Mouse (Mus musculus) brown adipose tissue, adult 24 weeks (tissue): ENCODE data around the gene Olfr958. TPM values are rescaled to one million over a fixed set of nuclear protein-coding genes. Genes with fewer than 3 reads are reported as not detected.

ENCODE experiments used
- H3K27ac ChIP-seq: fragments of 200-500 bp; replicated peaks from 2 replicates; pipeline ENCODE4 v1.5.1; 2012; ENCODE audit warnings: low read depth, mild to moderate bottlenecking, low read length
- H3K4me1 ChIP-seq: fragments of 200-500 bp; 2 replicates; pipeline ENCODE4 v1.6.1; 2012; ENCODE audit warnings: low read length, mixed read lengths; ENCODE audit not compliant: control insufficient read depth, insufficient read depth, insufficient read length
- H3K4me3 ChIP-seq: fragments of 200-500 bp; 2 replicates; pipeline ENCODE4 v1.5.1; 2012; ENCODE audit warnings: low read depth, mild to moderate bottlenecking, low read length, moderate library complexity; ENCODE audit not compliant: insufficient read depth
- polyA plus RNA-seq: library from polyadenylated mRNA; stranded (reverse); fragments of >200 nt; gene quantifications from 2 replicates; pipeline ENCODE4 v1.2.4, GENCODE M21; 2012; ENCODE audit not compliant: missing spikeins, insufficient read depth, insufficient read length

The Olfr958 gene
- not detected in 2 replicates for polyA plus RNA-seq

DNA sequence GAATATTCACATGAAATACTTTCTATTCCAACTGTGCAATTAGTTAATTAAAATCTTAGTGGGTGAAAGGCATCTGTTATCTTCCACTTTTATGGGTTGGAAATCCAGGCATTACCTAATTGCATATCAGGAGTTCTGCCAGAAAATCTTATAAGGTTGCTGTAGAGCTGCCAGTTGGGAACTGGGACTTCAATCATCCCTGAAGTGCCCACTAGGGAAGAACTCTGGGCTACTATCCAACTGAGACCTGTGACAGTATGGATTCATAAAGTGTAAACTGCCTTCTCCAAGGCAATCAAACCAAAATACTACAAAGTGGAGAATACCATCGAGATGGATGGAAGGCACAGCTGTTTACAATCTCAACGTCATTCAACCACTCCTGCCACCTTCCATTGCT is at the start of gene Olfr958:
Gene Olfr958 (minus strand): TSS at position 109 of the 400 bp plus-strand sequence.
- Histone ChIP-seq H3K4me1 (no peaks in the 10 kb centered on the region), H3K4me3 (no peak within 1 kb of the TSS), H3K27ac (no peak within 1 kb of the TSS)

DNA sequence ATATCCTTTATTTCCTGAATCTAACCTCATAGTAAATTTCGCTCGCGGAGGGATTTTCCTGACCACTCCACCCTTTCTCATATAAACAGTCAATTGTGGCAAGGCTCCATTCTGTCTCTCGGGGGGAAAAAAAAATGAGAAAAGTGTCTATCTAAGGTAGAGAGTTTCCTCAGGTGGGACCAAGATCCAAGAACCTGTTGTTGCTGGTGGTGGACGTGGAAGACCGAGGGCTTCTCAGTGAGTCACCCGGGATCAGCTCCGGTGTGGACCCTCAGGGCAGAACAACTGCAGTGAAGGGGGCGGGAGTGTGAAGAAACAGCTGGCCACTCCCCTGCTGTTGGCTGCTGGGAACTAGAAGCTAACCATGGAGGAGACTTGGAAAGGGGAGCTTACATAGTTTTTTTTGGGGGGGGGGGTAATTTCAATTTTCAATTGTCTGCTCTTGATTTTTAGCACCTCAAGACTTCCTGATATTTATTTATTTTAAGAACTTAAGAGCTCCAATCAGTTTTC is 49.5 kb upstream of the Olfr958 start:
- Histone ChIP-seq H3K4me3 (no peak overlapping the region), H3K27ac (no peak overlapping the region), H3K4me1 (no peaks in the 10 kb centered on the region)

DNA sequence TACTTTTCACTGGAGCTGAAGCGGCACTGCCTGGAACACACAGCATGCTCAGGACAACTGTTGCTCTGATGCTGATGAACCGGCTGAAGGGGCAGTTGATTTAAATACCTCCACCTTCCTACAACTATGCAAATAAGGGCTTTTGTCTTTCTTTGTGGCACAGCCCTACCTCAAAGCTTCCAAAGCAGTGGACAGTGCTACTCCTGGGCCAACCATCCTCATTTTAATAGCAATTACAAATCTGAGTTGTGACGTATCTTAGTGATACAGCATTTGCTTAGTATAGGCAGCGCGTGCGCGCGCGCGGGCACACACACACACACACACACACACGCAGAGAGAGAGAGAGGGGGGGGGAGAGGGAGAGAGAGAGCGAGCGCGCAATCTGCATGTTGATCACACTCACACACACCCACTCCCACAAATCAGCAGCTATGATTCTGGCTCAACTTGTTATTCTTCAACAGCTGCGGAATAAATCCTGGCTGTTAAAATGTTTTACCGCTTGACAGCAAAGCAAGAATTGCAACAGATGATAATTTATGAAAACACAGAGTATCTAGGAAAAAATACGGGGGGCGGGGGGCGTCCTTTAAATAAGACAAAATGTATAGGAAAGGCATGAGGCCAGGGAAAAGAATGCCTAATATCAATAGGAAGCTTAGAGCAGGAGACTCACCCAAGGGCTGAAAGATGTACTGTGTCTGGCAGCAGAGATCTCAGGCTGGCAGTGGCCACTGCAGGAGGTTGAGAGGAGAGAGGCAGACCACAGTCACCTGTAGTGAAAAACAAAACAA is 48.9 kb upstream of the Olfr958 start:
- no peaks in the 10 kb centered on the region for H3K4me1 ChIP-seq
- H3K27ac ChIP-seq: no peak overlapping the region
- H3K4me3 ChIP-seq: no peak overlapping the region

DNA sequence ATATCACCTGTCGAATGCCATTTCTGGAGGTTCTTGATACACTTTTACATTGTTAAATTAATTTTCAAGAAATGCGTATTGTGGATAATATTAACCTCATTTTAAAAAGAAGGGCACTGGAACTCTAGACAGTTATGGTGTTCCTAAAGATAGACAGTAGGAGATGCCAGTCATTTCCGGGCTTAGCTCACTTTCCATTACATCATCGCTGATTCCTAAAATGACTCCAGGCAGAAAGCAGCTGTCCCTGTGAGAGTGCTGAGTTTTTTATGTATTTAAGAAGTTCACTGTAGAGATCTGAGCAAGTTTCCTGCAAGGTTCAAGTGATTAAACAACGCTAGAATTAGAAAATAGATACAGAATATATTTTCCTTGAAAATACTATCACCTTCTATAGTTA is 23.2 kb upstream of the Olfr958 start:
- Histone ChIP-seq H3K4me1 (no peaks in the 10 kb centered on the region), H3K27ac (no peak overlapping the region), H3K4me3 (no peak overlapping the region)

DNA sequence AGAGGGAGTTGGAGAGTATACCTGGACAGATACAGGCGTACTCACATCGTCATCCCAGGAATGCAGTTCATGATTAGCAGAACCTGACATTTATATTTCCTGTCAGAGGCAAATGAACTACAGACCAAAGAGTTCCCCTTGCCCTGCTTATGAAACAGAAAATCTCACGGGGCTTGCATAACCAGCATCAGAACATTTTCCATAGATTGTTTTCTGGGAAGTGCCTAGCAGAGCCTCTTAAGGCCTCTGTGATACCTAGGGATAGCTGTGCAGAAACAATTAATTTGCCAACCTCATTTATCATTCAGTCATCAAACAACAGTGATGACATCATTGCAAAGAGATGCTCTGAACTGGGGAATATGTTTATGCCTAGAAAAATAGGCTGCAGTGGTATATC is 21.6 kb upstream of the Olfr958 start, which contains the start of gene Olfr959:
Gene Olfr959 (minus strand): TSS at position 101 of the 400 bp plus-strand sequence.
- H3K4me3 ChIP-seq: no peak within 1 kb of the TSS
- H3K4me1 ChIP-seq: no peaks in the 10 kb centered on the region
- H3K27ac ChIP-seq: no peak within 1 kb of the TSS

DNA sequence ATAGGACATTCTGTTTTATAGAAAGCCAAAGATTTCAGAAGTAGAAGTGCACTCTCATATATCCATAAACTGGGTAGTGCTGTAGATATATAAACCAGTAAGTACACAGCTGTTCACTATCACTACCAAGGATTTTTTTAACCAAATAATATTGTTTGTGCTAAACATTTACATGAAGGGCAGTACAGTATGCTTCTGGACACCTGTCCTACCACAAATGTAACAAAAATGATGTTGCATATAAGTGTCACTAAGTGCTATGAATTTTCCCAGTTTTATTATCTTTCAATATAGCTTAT is 4.4 kb upstream of the Olfr958 start:
- Histone ChIP-seq H3K4me3 (no peak overlapping the region), H3K27ac (no peak overlapping the region), H3K4me1 (no peaks in the 10 kb centered on the region)

DNA sequence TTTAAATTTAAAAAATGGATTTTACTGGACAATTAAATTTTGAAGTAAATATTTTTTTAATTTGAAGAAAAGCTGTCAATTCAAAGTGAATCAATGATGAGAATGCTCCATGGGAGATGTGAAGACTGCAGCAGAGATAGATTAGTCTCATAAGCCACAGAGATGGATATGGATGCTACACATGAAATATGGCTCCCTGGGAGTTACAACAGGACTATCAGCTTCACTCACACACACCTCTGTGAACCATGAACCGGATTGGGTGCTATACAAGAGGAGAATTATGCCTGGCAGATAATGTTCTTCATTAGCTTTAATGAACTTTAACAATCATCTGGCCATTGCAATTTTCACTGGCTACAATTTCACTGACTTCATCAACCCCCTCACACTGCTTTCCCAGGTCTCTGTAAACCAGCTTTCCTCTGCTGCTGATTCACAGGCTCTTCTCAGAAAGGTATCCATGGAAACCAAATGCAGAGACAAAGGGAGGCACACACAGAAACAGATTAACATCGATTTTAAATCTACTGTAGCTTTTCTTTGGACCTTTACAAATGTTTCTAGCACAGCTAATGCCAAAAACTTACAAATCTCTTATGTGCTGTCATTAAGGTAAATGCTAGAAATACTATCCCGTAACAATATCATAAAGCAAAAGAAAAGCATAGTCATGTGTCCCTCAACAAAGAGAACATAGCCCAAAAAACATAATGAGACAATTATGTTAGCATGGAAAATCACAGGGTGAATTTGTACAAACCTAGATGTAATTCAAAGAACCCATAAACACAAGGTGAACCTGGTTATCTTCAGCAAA is 3.9 kb upstream of the Olfr958 start:
- H3K27ac ChIP-seq: no peak overlapping the region
- H3K4me3 ChIP-seq: no peak overlapping the region
- no peaks in the 10 kb centered on the region for H3K4me1 ChIP-seq

DNA sequence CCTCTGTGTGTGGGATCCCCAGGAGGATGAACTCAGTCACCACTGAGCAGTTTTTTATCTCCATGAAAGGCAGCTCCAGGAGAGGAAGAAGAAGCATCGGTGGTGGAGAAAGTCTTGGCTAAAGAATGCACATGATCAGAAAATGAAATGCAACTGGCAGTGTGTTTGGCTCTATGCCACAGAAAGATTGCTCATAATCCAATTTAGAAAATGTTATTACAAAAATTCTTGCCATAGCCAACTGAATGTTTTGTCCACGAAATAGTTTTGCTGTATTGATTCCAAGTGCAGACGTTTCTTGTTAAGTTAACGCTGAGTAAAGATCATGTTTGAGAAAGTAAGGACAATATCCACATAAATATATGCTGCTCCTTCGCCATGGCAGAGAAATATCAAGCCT is 3.0 kb downstream of the Olfr958 start:
- H3K4me1 ChIP-seq: no peaks in the 10 kb centered on the region
- H3K4me3 ChIP-seq: no peak overlapping the region
- no peak overlapping the region for H3K27ac ChIP-seq

DNA sequence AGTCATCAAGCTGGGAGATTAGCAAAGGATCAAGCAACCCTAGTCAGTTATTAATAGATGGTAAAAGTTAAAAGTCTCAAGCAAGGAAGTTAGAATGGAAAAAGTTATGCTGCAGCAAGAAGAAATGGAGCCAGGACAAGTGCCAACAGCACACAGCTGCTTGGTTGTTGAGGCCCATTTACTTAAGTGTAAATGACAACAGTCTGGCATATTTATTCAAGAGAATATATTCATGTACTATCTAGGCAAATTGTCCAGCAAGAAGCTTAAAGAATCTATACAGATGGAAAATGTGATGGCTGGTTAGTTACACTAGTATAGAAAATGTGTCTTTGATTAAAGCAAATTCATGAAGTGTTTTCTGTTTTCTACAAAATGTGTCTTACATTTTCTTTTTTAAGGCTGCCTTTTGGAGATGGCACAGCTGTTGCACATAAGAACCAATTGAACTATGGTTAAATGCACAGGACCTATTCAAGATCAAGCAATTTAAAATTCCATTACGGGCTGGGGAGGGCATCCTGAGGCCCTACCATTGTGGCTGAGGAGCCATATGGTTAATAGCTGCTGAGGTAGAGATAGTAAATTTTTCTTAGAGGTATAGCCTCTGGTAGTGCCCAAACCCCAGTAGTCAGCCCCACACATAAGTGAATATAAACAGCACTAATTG is 30.1 kb downstream of the Olfr958 start:
- Histone ChIP-seq H3K27ac (no peak overlapping the region), H3K4me1 (no peaks in the 10 kb centered on the region)

DNA sequence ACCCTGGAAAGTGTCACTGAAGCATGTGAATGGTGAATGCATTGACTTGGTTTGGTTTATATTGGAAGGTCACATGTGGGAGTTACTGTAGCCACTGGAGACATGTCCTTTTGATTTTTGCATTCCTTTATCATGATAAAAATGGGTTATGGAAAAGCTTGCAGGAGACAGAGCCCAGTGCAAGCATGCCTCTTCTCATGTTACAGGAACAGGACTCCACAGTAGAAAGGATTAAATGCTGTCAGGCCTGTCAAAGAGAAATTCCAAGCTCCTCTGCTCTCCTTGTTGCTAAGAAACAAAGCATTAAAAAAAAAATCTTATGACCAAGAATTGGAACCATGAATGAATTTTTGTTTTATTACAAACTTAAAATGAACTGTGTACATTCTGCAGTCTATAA is 35.3 kb downstream of the Olfr958 start:
- Histone ChIP-seq H3K4me1 (no peaks in the 10 kb centered on the region), H3K27ac (no peak overlapping the region), H3K4me3 (no peak overlapping the region)

More for the DNA sequence above, 30.1 kb downstream of the Olfr958 start:
- no peak overlapping the region for H3K4me3 ChIP-seq

DNA sequence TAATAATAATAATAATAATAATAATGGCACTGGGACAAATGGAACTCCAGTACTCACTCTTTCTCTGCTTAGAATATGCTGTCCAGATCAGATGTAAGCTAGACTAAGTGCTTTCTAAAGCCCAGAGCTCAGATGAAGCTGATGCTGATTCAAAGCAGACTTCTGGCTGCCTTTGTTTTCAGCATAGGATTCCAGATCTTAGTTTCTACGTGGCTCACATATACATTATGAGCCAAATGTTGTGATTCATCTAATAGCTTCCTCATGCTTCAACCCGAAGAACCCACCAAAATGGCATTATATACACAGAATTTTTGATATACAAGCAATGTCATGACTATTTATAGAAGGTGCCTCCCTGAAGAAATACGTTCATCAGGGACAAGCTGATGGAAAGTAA is 38.3 kb downstream of the Olfr958 start, which contains the start of gene Olfr957:
Gene Olfr957 (minus strand): TSS at position 279 of the 400 bp plus-strand sequence.
- Histone ChIP-seq H3K4me1 (no peaks in the 10 kb centered on the region), H3K4me3 (no peak within 1 kb of the TSS), H3K27ac (no peak within 1 kb of the TSS)

DNA sequence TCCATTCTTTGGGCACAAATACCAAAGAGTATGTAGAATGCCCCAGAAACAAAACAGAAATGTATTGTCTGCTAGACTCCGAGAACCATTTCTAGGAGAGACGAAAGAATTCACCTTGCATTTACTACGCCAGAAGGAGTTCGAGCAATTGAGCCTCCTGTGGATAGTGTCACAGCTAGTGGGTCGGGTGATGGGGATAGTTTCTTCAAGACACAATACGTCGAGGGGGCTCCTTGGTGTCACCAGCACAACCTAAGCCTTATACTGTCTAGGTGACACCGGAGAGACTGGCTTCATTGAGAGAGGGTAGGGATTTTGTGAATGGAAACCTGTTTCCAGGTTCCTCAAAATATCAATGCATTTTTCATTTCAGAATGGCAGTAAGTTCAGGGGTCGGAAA is 44.4 kb downstream of the Olfr958 start:
- Histone ChIP-seq H3K4me3 (no peak overlapping the region), H3K27ac (no peak overlapping the region), H3K4me1 (no peaks in the 10 kb centered on the region)

DNA sequence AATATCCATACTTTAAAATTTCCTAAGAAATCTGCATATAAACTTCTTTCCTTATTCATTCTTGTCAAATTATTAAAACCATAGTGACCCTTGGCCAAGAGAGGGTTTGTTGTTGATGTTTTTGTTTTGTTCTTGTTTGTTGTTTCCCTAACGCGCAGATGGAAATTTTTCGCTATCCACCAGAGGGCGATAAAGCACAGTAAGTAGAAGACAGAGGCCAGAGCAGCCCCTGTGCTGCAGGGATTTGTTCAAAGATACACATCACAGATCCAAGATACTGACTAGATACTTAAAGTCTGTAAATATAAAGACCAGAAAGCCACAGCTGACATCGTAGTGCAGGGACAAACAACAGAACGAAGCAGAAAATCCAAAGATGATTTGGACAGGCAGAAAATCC is 44.9 kb downstream of the Olfr958 start:
- Histone ChIP-seq H3K27ac (no peak overlapping the region), H3K4me1 (no peaks in the 10 kb centered on the region), H3K4me3 (no peak overlapping the region)
